Mouse (Mus musculus) hindbrain, embryonic 13.5 days (tissue): ENCODE data around the gene Tbc1d5. TPM values are rescaled to one million over a fixed set of nuclear protein-coding genes. Genes with fewer than 3 reads are reported as not detected.

Source experiments
- ATAC-seq: fragments of 200-750 bp; cut with Nextera tagmentation; 2 replicates; pipeline ENCODE4 v1.8.0; 2017; ENCODE audit warnings: moderate TSS enrichment; ENCODE audit not compliant: low FRiP score
- H3K27ac ChIP-seq: fragments of 300-500 bp; sonication (generic); 2 replicates; pipeline ENCODE4 v1.5.1; 2015; ENCODE audit warnings: inconsistent platforms, mild to moderate bottlenecking, moderate library complexity
- H3K27me3 ChIP-seq: fragments of 300-500 bp; sonication (generic); 2 replicates; pipeline ENCODE4 v1.6.1; 2015; ENCODE audit warnings: mild to moderate bottlenecking, inconsistent platforms
- H3K36me3 ChIP-seq: fragments of 300-500 bp; sonication (generic); 2 replicates; pipeline ENCODE4 v1.6.1; 2015; ENCODE audit warnings: mild to moderate bottlenecking, inconsistent platforms
- H3K4me1 ChIP-seq: fragments of 300-500 bp; sonication (generic); replicated peaks from 2 replicates; pipeline ENCODE4 v1.6.1; 2015; ENCODE audit warnings: inconsistent platforms
- H3K4me2 ChIP-seq: fragments of 300-500 bp; sonication (generic); 2 replicates; pipeline ENCODE4 v1.6.1; 2015; ENCODE audit warnings: inconsistent platforms, mild to moderate bottlenecking, moderate library complexity
- H3K4me3 ChIP-seq: fragments of 300-500 bp; sonication (generic); 2 replicates; pipeline ENCODE4 v1.5.1; 2015; ENCODE audit warnings: mild to moderate bottlenecking, inconsistent platforms
- H3K9ac ChIP-seq: fragments of 300-500 bp; sonication (generic); 2 replicates; pipeline ENCODE4 v1.6.1; 2015; ENCODE audit warnings: mild to moderate bottlenecking, inconsistent platforms
- H3K9me3 ChIP-seq: fragments of 300-500 bp; sonication (generic); 2 replicates; pipeline ENCODE4 v1.6.1; 2016; ENCODE audit warnings: inconsistent platforms
- WGBS: fragments of 180-500 bp; shearing (Covaris S2); methylation state at CpG from one replicate; pipeline ENCODE4 v1.1.7; 2015; 5-methylcytosine and 5-hydroxymethylcytosine counted together
- polyA plus RNA-seq: library from polyadenylated mRNA; unstranded; fragments of >200 nt; fragmentation: Nextera tagmentation; extraction: Ambion mirVana; gene quantifications from 2 replicates; pipeline ENCODE4 v1.2.1, GENCODE M21; 2015

Gene Tbc1d5
- polyA plus RNA-seq, 1 experiment from 2014 or later = 8.3 TPM

- Histone ChIP-seq H3K4me3 (no peak overlapping the region), H3K9ac (no peak overlapping the region), H3K27ac (no peak overlapping the region), H3K4me1 (no peaks in the 10 kb centered on the region), H3K36me3 (peaks cover 23% of the 10 kb centered on the region), H3K27me3 (no peaks in the 10 kb centered on the region), H3K9me3 (no peaks in the 10 kb centered on the region), H3K4me2 (no peak overlapping the region)
- 71% methylated on average over 7 of the region's 7 CpGs for WGBS
- ATAC-seq = no peak
Measured at GRCm38 (mm10) chr17:50684960-50685645, 494.0 kb downstream of the Tbc1d5 start.
